Mouse (Mus musculus) bone marrow macrophage, adult 2 months (primary cell): Measurements from ENCODE around the gene Rassf3.

Experiments
- CTCF ChIP-seq: IDR thresholded peaks from 2 replicates; pipeline ENCODE4 v1.5.1; 2012; ENCODE audit warnings: low read depth, mild to moderate bottlenecking, low read length, moderate library complexity
- POLR2A ChIP-seq: IDR thresholded peaks from 2 replicates; pipeline ENCODE4 v1.6.1; 2012; ENCODE audit warnings: mild to moderate bottlenecking, low read depth, low read length, borderline replicate concordance

GRCm38 (mm10) chr10:121419640-121420470, 56.3 kb downstream of the Rassf3 start:
- TF ChIP-seq CTCF = no peak
- no peak for TF ChIP-seq POLR2A
